Mouse (Mus musculus) testis, adult 2 months (tissue): ENCODE results near the gene Ifi35. TPM values are rescaled to one million over a fixed set of nuclear protein-coding genes. Genes with fewer than 3 reads are reported as not detected.

Source experiments
- H3K27ac ChIP-seq: fragments of 200-500 bp; 2 replicates; pipeline ENCODE4 v1.5.1; 2012; ENCODE audit warnings: low read depth, low read length; ENCODE audit not compliant: control insufficient read depth, insufficient read depth
- H3K27me3 ChIP-seq: fragments of 200-500 bp; 2 replicates; pipeline ENCODE4 v1.6.1; 2012; ENCODE audit warnings: mild to moderate bottlenecking, low read length, moderate library complexity; ENCODE audit not compliant: control insufficient read depth, insufficient read depth
- H3K36me3 ChIP-seq: fragments of 200-500 bp; 2 replicates; pipeline ENCODE4 v1.6.1; 2012; ENCODE audit warnings: mild to moderate bottlenecking, low read length; ENCODE audit not compliant: control insufficient read depth, insufficient read depth
- H3K4me1 ChIP-seq: fragments of 200-500 bp; 2 replicates; pipeline ENCODE4 v1.6.1; 2012; ENCODE audit warnings: low read length; ENCODE audit not compliant: control insufficient read depth, insufficient read depth
- H3K4me3 ChIP-seq: fragments of 200-500 bp; 2 replicates; pipeline ENCODE4 v1.5.1; 2012; ENCODE audit warnings: low read depth, mild to moderate bottlenecking, low read length, moderate library complexity, mixed read lengths; ENCODE audit not compliant: control insufficient read depth
- CTCF ChIP-seq: fragments of 200-500 bp; IDR thresholded peaks from 2 replicates; pipeline ENCODE4 v1.5.1; 2012; ENCODE audit warnings: low read depth, mild to moderate bottlenecking, inconsistent platforms, low read length, moderate library complexity; ENCODE audit not compliant: control insufficient read depth, insufficient read depth, insufficient replicate concordance
- POLR2A ChIP-seq: fragments of 200-500 bp; IDR thresholded peaks from 2 replicates; pipeline ENCODE4 v1.6.1; 2012; ENCODE audit warnings: low read depth, mild to moderate bottlenecking, inconsistent platforms, low read length, moderate library complexity; ENCODE audit not compliant: control insufficient read depth
- polyA plus RNA-seq: library from polyadenylated mRNA; depleted of rRNA; stranded (reverse); fragments of >200 nt; gene quantifications from 2 replicates; pipeline ENCODE4 v1.2.3, GENCODE M21; 2012

The Ifi35 gene
- polyA plus RNA-seq, 1 experiment, result 3.2 TPM

- TF ChIP-seq POLR2A (no peak), CTCF (no peak)
- no peaks in the 10 kb centered on the region for H3K27me3 ChIP-seq
- no peaks in the 10 kb centered on the region for H3K36me3 ChIP-seq
- no peaks in the 10 kb centered on the region for H3K4me1 ChIP-seq
- H3K4me3 ChIP-seq, result no peak overlapping the region
- no peak overlapping the region for H3K27ac ChIP-seq
Measured at GRCm38 (mm10) chr11:101451536-101451935, 3.3 kb downstream of the Ifi35 start.

GRCm38 (mm10) chr11:101452093-101452774 lies 4.0 kb downstream of the Ifi35 start:
- TF ChIP-seq CTCF, result no peak
- no peak for TF ChIP-seq POLR2A

GRCm38 (mm10) chr11:101454702-101455101 lies 6.5 kb downstream of the Ifi35 start:
- H3K27ac ChIP-seq, result no peak overlapping the region
- no peaks in the 10 kb centered on the region for H3K4me1 ChIP-seq
- H3K36me3 ChIP-seq, result no peaks in the 10 kb centered on the region
- no peak overlapping the region for H3K4me3 ChIP-seq
- no peak for TF ChIP-seq CTCF
- no peak for TF ChIP-seq POLR2A
- no peaks in the 10 kb centered on the region for H3K27me3 ChIP-seq

More at GRCm38 (mm10) chr11:101452093-101452774, 4.0 kb downstream of the Ifi35 start:
- H3K27ac ChIP-seq, result no peak overlapping the region
- H3K4me3 ChIP-seq, result no peak overlapping the region
- no peaks in the 10 kb centered on the region for H3K4me1 ChIP-seq
- no peaks in the 10 kb centered on the region for H3K36me3 ChIP-seq
- no peaks in the 10 kb centered on the region for H3K27me3 ChIP-seq

GRCm38 (mm10) chr11:101455627-101456026 lies 7.4 kb downstream of the Ifi35 start:
- no peaks in the 10 kb centered on the region for H3K27me3 ChIP-seq
- no peaks in the 10 kb centered on the region for H3K4me1 ChIP-seq
- H3K4me3 ChIP-seq, result no peak overlapping the region
- H3K36me3 ChIP-seq, result no peaks in the 10 kb centered on the region
- TF ChIP-seq CTCF (no peak), POLR2A (no peak)
- no peak overlapping the region for H3K27ac ChIP-seq

GRCm38 (mm10) chr11:101457631-101458030 lies 9.4 kb downstream of the Ifi35 start:
- no peak overlapping the region for H3K27ac ChIP-seq
- H3K4me3 ChIP-seq, result no peak overlapping the region
- no peaks in the 10 kb centered on the region for H3K27me3 ChIP-seq
- H3K36me3 ChIP-seq, result no peaks in the 10 kb centered on the region
- peaks cover 6% of the 10 kb centered on the region for H3K4me1 ChIP-seq
- TF ChIP-seq POLR2A (no peak), CTCF (no peak)

GRCm38 (mm10) chr11:101458217-101458616 lies 10.0 kb downstream of the Ifi35 start:
- Histone ChIP-seq H3K27ac (no peak overlapping the region), H3K4me3 (no peak overlapping the region), H3K36me3 (no peaks in the 10 kb centered on the region), H3K27me3 (no peaks in the 10 kb centered on the region), H3K4me1 (peaks cover 11% of the 10 kb centered on the region)
- TF ChIP-seq CTCF (no peak), POLR2A (no peak)

- Histone ChIP-seq H3K27me3 (no peaks in the 10 kb centered on the region), H3K4me3 (no peak overlapping the region), H3K36me3 (no peaks in the 10 kb centered on the region), H3K27ac (no peak overlapping the region), H3K4me1 (peaks cover 15% of the 10 kb centered on the region)
- TF ChIP-seq CTCF, result no peak
- no peak for TF ChIP-seq POLR2A
Measured at GRCm38 (mm10) chr11:101459716-101460115, 11.5 kb downstream of the Ifi35 start.

- Histone ChIP-seq H3K4me3 (no peak overlapping the region), H3K4me1 (peaks cover 18% of the 10 kb centered on the region), H3K27me3 (no peaks in the 10 kb centered on the region), H3K36me3 (no peaks in the 10 kb centered on the region), H3K27ac (no peak overlapping the region)
- TF ChIP-seq POLR2A, result no peak
- no peak for TF ChIP-seq CTCF
Measured at GRCm38 (mm10) chr11:101460321-101460720, 12.1 kb downstream of the Ifi35 start.
